Mouse (Mus musculus): ENCODE data around the gene Pbx2. TPM values are rescaled to one million over a fixed set of nuclear protein-coding genes. Genes with fewer than 3 reads are reported as not detected.

Pbx2 gene
- total RNA-seq, 2 experiments from 2014 or later = 61.7 to 63.6 TPM

DNA sequence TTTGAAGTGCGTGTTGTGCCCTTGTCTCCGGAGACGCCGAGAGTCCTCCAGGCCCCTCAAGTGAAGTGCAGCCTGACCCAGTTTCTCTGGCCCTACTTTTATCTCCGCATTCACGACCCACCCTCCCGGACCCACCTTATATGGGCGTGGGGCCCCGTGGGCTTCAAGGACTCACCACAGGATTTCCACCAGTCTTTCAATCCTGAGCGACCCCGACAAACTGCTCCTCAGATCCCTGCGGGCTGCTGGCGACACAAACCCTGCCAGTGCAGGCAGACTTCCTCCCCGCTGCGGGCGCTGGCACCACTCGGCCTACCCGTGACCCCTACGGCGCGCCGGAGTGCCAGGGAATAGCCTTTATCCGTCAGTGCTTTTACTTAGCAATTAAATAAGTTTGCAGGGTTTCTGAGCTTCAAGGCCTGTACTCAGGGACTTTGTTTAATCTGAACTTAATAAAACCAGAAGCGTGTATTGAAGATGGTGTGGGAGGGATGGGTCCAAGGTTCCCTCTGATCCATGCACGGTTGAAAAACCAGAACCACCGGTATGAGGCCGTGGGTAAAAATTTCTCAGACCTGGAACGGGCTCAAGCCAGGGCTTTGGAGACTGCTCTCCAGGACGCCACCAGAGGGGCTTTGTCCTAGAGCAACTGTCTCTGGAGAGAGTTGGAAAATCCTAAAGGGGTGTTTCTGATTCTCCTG is 37.0 kb downstream of the Pbx2 start, which contains the start of gene Ppt2:
TSS of gene Ppt2 (minus strand) at position 568 of the 701 bp plus-strand sequence.
- DNase-seq (ENCODE audit: low spot score in 2 of 2) = peak in 1 of 2 experiments; percentile 41

DNA sequence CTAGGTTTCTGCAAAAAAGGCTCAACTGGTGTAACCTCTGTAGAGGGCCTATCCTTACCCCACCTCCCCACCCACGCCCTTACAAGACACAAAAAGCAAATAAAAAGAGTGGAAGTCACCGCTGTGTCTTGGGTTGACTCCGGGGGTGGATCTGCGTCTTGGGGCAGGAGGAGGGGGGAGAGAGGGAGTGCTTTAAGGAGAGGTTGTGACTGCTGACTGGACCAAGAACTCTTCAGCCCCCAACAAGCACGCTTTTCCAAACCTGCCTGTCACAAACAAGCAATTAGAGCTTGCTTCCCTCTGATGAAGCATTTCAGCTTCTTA is 37.5 kb downstream of the Pbx2 start:
- no peak for DNase-seq (ENCODE audit: low spot score in 2 of 2)

DNA sequence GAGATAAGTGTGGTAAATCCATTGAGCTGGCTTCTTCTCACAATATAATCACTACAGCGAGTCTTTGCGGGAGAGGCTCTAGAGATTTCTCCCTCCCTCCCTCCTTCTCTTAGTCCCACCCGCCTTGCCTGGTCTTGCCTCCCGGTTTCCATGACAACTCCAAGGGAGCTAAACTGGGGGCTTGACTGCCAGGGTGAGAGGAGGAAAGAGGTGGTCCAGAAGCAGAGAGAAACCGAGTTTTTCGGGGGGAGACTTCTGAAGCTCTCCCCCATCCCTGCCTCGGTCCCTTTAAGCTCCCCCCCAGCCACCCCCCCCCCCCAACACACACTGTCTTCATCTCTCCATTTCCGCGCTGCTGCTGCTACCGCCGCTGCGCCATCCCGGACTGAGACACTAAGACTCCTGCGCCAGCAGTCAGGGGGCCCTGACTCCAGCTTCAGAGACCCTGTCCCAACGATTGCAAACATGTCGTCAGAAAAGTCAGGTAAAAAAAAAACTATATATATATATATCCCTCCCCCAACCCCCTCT is 38.2 kb downstream of the Pbx2 start, which contains the start of gene Prrt1:
TSS of gene Prrt1 (plus strand) at position 313 of the 531 bp plus-strand sequence.
- no peak for DNase-seq (ENCODE audit: low spot score in 2 of 2)

DNA sequence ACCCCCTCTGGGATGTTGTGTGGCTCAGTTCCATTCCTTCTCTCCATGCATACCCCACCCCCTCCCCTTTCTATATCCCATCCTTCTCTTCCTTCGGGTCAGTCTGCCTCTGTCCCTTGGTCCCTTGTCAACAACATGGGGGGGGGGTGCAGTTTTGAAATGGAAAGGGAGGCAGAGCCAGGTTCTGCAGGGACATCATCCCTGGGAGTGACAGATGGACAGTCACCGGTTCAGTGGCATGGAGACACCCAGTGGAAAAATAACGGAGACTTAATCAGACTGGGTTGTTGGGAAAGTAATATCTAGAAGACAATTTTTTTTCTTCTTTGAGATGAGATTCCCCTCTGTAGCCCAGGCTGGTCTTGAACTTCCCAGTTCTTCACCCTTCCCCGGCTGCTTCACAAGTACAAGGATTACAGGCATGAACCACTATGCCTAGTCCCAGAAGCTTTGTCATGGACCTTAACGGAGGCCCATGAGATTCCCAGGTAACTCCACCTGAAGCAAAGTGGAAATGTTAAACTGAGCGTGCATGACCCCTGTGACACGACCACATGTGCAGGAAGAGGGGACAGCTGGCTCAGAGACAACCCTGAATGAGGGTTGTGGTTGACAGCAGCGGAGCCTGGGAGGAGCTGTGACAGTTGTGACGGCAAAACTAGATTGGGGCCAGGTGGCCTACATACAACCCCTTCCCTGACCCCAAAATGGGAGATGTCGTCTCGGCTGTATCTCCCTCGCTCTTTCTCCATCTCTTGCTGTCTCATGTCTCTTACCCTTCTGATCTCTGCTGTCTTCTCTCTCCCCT is 38.9 kb downstream of the Pbx2 start:
- DNase-seq (ENCODE audit: low spot score in 2 of 2) = no peak

GRCm38 (mm10) chr17:34630761-34631301 is 39.8 kb downstream of the Pbx2 start:
- DNase-seq (ENCODE audit: low spot score in 2 of 2) = no peak

- no peak for DNase-seq (ENCODE audit: low spot score in 2 of 2)
Observed at GRCm38 (mm10) chr17:34631647-34632046, 40.6 kb downstream of the Pbx2 start.

DNA sequence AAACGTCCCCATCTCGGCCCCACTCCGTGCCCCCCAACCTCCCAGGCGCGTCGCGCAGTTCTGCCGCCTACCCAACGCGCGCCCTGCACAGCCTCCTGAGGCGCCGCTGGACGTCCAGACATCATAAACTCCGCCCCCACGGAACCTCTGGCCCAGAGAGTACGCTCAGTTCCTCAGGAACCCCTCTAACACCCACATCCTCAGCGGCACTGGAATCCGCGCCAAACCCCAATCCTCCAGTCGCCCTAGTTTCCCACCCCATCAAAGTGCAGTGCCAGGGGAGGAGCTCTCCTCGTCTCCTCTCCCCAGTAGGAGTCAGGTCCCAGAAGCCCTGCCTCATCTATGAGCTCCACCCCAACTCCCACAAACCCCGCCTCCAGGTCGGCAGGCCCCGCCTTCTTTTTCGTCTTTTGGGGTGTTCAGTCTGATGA is 41.2 kb downstream of the Pbx2 start:
- no peak for DNase-seq (ENCODE audit: low spot score in 2 of 2)

- no peak for DNase-seq (ENCODE audit: low spot score in 2 of 2)
Observed at GRCm38 (mm10) chr17:34635671-34636070, 44.6 kb downstream of the Pbx2 start.

DNA sequence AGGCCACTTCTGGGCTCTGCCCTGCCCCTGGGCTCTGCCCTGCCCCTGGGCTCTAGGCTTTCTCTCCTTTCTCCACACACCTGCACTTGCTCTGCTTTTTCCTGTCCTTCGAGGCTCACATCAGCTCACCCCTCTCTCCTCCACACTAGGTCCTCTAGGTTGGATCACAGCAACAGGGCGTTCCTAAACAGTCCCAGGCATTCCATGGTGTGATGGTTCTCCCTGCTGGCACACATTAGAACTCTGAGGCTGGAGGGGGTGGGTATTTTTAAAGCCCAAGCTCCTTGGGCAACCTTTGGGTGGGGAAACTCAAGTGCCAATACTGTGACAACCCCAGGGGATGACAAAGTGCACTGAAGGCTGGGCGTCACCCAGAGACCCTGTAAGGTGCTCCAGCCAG is 46.4 kb downstream of the Pbx2 start:
- no peak for DNase-seq (ENCODE audit: low spot score in 2 of 2)

DNA sequence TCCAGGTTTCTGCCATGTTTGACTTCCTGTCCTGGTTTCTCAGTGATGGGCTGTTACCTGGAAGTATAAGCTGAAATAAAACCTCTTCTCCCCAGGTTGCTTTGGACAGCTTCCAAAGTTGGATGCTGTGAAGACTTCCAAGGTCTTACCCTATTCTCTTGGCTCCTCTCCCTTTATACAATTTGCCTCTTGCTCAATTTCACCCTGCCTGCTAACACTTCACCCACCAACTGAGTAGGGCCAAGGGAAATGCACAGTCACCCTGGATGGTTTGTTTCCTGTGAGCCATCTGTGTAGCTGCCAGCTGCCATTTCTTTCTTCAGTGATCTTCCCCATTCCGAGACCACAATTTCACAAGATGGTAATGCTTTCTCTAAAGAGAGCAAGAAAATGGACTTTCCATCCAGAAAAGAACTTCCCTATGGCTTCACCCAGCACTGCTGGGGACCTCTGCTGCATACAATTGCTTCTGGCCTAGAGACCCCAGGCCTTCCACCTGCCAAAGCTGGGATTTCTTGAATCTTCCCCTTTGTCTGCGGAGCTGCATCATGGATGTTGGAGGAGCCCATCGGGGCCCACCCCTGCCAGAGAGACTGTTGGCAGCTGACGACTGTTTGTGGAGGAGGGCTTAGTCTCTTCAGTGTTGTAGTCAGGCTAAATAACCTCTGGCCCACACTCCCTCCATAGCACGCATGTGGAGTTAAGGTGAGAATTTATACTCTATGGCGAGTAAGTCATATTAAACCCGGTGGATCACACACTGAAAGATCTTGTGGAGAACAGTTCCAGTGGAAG is 48.6 kb downstream of the Pbx2 start:
- no peak for DNase-seq (ENCODE audit: low spot score in 2 of 2)

- DNase-seq (ENCODE audit: low spot score in 2 of 2) = no peak
Observed at GRCm38 (mm10) chr17:34640778-34641601, 49.9 kb downstream of the Pbx2 start.

DNA sequence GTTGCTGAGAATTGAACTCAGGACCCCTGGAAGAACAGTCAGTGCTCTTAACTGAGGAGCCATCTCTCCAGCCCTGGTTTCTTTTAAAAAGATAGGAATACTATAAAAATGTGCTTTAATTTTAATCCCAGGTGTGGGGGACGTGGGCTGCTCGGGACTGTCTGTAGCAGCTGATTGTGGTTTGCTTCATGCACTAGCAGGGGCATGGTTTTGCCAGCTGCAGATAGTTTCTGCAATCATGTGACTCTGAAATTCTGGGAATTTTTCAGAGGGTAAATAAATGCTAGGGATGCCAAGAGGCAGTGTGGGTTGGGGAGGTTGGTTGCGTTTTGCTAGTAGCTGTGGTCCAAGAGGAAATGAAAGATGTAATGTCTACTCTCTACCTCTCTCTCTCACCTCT is 50.9 kb downstream of the Pbx2 start:
- DNase-seq (ENCODE audit: low spot score in 2 of 2) = no peak

- no peak for DNase-seq (ENCODE audit: low spot score in 2 of 2)
Observed at GRCm38 (mm10) chr17:34643379-34643778, 52.3 kb downstream of the Pbx2 start.

DNA sequence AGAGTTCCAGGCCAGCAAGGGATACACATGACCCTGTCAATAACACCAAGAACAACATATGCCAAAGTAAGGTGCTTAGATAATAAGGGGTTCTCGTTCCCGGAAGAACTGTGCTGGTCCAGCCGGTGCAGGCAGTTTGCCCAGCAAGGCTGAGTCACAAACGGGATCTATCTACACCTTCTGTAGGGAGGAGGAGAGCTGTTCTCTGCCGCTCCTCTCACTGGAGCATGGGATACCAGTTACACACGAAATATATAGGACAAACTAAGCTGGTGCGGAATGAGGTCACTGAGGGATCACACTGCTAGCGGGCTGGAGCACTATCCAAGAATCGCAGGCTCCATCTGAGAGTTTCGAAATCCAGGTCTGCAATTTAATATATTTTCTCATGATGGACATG is 52.9 kb downstream of the Pbx2 start:
- no peak for DNase-seq (ENCODE audit: low spot score in 2 of 2)

- peak; percentile 71 to 88 for DNase-seq (ENCODE audit: low spot score in 2 of 2)
Observed at GRCm38 (mm10) chr17:34644608-34645007, 53.5 kb downstream of the Pbx2 start, which contains the start of gene Fkbpl. Gene Fkbpl, plus strand, starts transcription at chr17:34644764.

- DNase-seq (ENCODE audit: low spot score in 2 of 2) = no peak
Observed at GRCm38 (mm10) chr17:34645256-34645829, 54.3 kb downstream of the Pbx2 start.

DNA sequence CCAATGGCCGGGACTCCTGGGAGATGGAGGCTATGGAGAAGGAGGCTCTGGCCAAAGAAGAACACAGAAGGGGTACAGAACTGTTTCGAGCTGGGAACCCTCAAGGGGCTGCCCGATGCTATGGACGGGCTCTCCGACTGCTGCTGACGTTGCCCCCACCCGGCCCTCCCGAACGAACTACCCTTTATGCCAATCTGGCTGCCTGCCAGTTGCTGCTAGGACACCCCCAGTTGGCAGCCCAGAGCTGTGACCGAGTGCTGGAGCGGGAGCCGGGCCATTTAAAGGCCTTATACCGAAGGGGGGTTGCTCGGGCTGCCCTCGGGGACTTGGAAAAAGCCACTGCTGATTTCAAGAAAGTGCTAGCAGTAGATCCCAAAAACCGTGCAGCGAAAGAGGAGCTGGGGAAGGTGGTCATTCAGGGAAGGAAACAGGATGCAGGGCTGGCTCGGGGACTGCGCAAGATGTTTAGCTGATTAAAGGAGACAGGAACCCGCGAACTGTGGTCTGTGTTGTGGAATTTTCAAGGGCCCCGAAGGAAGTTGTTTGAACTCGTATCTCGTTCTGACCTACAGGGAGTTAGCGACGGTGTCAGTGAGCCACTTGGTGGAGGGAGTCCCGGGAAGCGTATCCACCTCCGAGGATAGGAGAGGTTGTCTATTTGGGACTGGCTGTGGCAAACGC is 54.9 kb downstream of the Pbx2 start:
- DNase-seq (ENCODE audit: low spot score in 2 of 2) = no peak
